Mouse (Mus musculus) heart, embryonic 11.5 days (tissue): ENCODE results near the gene Oosp2. TPM values are rescaled to one million over a fixed set of nuclear protein-coding genes. Genes with fewer than 3 reads are reported as not detected.

Source experiments
- ATAC-seq: fragments of 200-750 bp; cut with Nextera tagmentation; replicated peaks from 2 replicates; pipeline ENCODE4 v1.8.0; 2017; ENCODE audit warnings: moderate library complexity; ENCODE audit not compliant: insufficient number of reproducible peaks, low FRiP score, low TSS enrichment
- H3K27ac ChIP-seq: fragments of 300-500 bp; sonication (generic); 2 replicates; pipeline ENCODE4 v1.5.1; 2014; ENCODE audit warnings: mild to moderate bottlenecking, low read depth, low read length
- H3K27me3 ChIP-seq: fragments of 300-500 bp; sonication (generic); 2 replicates; pipeline ENCODE4 v1.6.1; 2014; ENCODE audit warnings: mild to moderate bottlenecking, low read length, mixed read lengths; ENCODE audit not compliant: control insufficient read depth, insufficient read depth
- H3K36me3 ChIP-seq: fragments of 300-500 bp; sonication (generic); 2 replicates; pipeline ENCODE4 v1.6.1; 2014; ENCODE audit warnings: mild to moderate bottlenecking, low read length, moderate library complexity, mixed read lengths; ENCODE audit not compliant: control insufficient read depth, insufficient read depth
- H3K4me1 ChIP-seq: fragments of 300-500 bp; sonication (generic); 2 replicates; pipeline ENCODE4 v1.6.1; 2014; ENCODE audit warnings: low read length; ENCODE audit not compliant: control insufficient read depth, insufficient read depth
- H3K4me2 ChIP-seq: fragments of 300-500 bp; sonication (generic); 2 replicates; pipeline ENCODE4 v1.6.1; 2014; ENCODE audit warnings: mild to moderate bottlenecking, moderate library complexity
- H3K4me3 ChIP-seq: fragments of 300-500 bp; sonication (generic); 2 replicates; pipeline ENCODE4 v1.5.1; 2014; ENCODE audit warnings: low read depth, low read length
- H3K9ac ChIP-seq: fragments of 300-500 bp; sonication (generic); 2 replicates; pipeline ENCODE4 v1.6.1; 2014; ENCODE audit warnings: mild to moderate bottlenecking, low read depth, low read length, moderate library complexity
- H3K9me3 ChIP-seq: fragments of 300-500 bp; sonication (generic); replicated peaks from 2 replicates; pipeline ENCODE4 v1.6.1; 2016; ENCODE audit warnings: low read length; ENCODE audit not compliant: control insufficient read depth
- WGBS: fragments of 180-500 bp; shearing (Covaris S2); extraction: QIAGEN DNeasy Blood & Tissue Kit; methylation state at CpG from one replicate; pipeline ENCODE4 v1.1.7; 2014; ENCODE audit not compliant: insufficient replicate concordance; 5-methylcytosine and 5-hydroxymethylcytosine counted together
- polyA plus RNA-seq: library from polyadenylated mRNA; unstranded; fragments of >200 nt; fragmentation: Nextera tagmentation; extraction: Ambion mirVana; gene quantifications from 2 replicates; pipeline ENCODE4 v1.2.1, GENCODE M21; 2014

Gene Oosp2
- polyA plus RNA-seq, 1 experiment from 2014 or later = not detected

- Histone ChIP-seq H3K9ac (no peak within 1 kb of the TSS), H3K36me3 (no peaks in the 10 kb centered on the region), H3K4me1 (no peaks in the 10 kb centered on the region), H3K27ac (no peak within 1 kb of the TSS), H3K27me3 (no peaks in the 10 kb centered on the region), H3K9me3 (no peaks in the 10 kb centered on the region), H3K4me3 (no peak within 1 kb of the TSS), H3K4me2 (no peak within 1 kb of the TSS)
- WGBS = 69% methylated on average over 1 of the region's 1 CpGs
- ATAC-seq = no peak
Measured at GRCm38 (mm10) chr19:11640732-11641131, 19.6 kb downstream of the Oosp2 start, which contains the start of gene Ms4a3. Gene Ms4a3 (minus strand): TSS chr19:11640851.

GRCm38 (mm10) chr19:11639038-11639437 lies 21.3 kb downstream of the Oosp2 start:
- Histone ChIP-seq H3K4me3 (no peak overlapping the region), H3K4me2 (no peak overlapping the region), H3K27ac (no peak overlapping the region), H3K36me3 (no peaks in the 10 kb centered on the region), H3K9ac (no peak overlapping the region), H3K27me3 (no peaks in the 10 kb centered on the region), H3K4me1 (no peaks in the 10 kb centered on the region), H3K9me3 (no peaks in the 10 kb centered on the region)
- WGBS = 59% methylated on average over 4 of the region's 4 CpGs
- ATAC-seq = no peak

- no peak for ATAC-seq
- no peak overlapping the region for H3K27ac ChIP-seq
- no peaks in the 10 kb centered on the region for H3K36me3 ChIP-seq
- WGBS = 48% methylated on average over 5 of the region's 5 CpGs
- H3K4me2 ChIP-seq = no peak overlapping the region
- H3K9ac ChIP-seq = no peak overlapping the region
- H3K9me3 ChIP-seq = no peaks in the 10 kb centered on the region
- no peak overlapping the region for H3K4me3 ChIP-seq
- H3K4me1 ChIP-seq = no peaks in the 10 kb centered on the region
- H3K27me3 ChIP-seq = no peaks in the 10 kb centered on the region
Measured at GRCm38 (mm10) chr19:11635572-11635971, 24.8 kb downstream of the Oosp2 start.

DNA sequence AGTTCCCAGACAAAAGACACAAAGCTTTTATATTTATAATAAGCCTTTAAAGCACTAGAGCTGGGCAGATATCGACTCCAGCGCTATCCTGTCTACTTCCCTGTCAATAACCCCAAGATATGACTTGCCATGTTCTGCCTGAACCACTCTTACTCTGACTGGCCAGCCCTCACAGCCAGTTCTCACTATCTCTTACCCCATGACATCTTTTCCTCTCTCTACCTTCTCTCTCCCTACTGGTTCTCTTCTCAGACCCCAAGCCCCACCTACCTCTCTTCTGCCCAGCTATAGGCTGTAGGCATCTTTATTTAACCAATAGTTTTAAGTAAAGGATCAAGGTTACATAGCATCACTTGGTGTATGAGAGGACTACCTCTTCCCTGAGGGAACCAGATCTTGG lies 26.0 kb downstream of the Oosp2 start:
- 59% methylated on average over 2 of the region's 2 CpGs for WGBS
- H3K9me3 ChIP-seq = no peaks in the 10 kb centered on the region
- no peak overlapping the region for H3K27ac ChIP-seq
- H3K4me1 ChIP-seq = no peaks in the 10 kb centered on the region
- no peaks in the 10 kb centered on the region for H3K27me3 ChIP-seq
- no peak overlapping the region for H3K4me3 ChIP-seq
- no peak overlapping the region for H3K4me2 ChIP-seq
- H3K9ac ChIP-seq = no peak overlapping the region
- no peaks in the 10 kb centered on the region for H3K36me3 ChIP-seq
- ATAC-seq = no peak

GRCm38 (mm10) chr19:11633732-11634131 lies 26.6 kb downstream of the Oosp2 start:
- Histone ChIP-seq H3K4me1 (no peaks in the 10 kb centered on the region), H3K27me3 (no peaks in the 10 kb centered on the region), H3K4me2 (no peak overlapping the region), H3K27ac (no peak overlapping the region), H3K36me3 (no peaks in the 10 kb centered on the region), H3K9me3 (no peaks in the 10 kb centered on the region), H3K4me3 (no peak overlapping the region), H3K9ac (no peak overlapping the region)
- WGBS = 76% methylated on average over 1 of the region's 1 CpGs
- no peak for ATAC-seq

DNA sequence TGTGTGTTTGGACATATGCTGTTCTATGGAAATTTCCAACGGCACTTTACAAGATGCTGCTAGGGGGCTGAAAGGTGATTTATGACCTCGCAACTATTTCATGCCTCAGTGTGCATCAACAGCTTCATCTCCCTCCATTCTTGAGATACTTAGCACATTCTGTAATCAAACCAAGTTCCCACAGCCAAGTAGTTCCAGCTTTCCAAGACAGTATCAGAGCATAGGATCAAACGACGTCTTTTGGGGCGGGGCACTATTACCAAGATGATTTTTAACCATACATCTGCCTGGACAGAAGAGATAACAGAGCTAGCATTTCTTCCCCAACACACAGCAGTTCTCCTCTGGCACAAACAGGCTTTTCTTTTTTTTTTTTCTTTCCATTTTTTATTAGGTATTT lies 35.1 kb downstream of the Oosp2 start:
- no peaks in the 10 kb centered on the region for H3K27me3 ChIP-seq
- H3K27ac ChIP-seq = no peak overlapping the region
- ATAC-seq = no peak
- no peak overlapping the region for H3K4me3 ChIP-seq
- H3K9me3 ChIP-seq = no peaks in the 10 kb centered on the region
- H3K36me3 ChIP-seq = no peaks in the 10 kb centered on the region
- WGBS = 66% methylated on average over 5 of the region's 5 CpGs
- no peak overlapping the region for H3K9ac ChIP-seq
- no peaks in the 10 kb centered on the region for H3K4me1 ChIP-seq
- no peak overlapping the region for H3K4me2 ChIP-seq

DNA sequence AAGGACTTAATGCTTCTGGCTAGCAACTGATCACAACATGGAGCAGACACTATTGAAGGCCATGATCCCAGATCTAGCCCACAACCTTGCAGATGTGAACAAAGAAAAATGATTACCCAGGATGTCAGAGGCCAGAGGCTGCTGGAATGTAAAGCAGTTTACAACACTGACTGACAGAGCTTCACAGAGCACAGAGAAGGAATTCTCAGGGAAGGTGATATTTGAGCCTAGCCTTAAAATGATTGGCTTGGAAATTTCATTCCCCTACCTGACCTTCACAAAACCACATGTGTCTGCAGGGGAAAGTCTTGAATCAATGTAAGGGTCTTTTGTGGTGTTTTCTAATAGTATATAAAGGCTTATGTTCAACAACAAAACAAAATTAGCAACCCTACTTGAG lies 35.6 kb downstream of the Oosp2 start:
- H3K9me3 ChIP-seq = no peaks in the 10 kb centered on the region
- H3K4me2 ChIP-seq = no peak overlapping the region
- no peaks in the 10 kb centered on the region for H3K27me3 ChIP-seq
- no peak overlapping the region for H3K4me3 ChIP-seq
- H3K36me3 ChIP-seq = no peaks in the 10 kb centered on the region
- no peaks in the 10 kb centered on the region for H3K4me1 ChIP-seq
- H3K27ac ChIP-seq = no peak overlapping the region
- H3K9ac ChIP-seq = no peak overlapping the region
- no peak for ATAC-seq

DNA sequence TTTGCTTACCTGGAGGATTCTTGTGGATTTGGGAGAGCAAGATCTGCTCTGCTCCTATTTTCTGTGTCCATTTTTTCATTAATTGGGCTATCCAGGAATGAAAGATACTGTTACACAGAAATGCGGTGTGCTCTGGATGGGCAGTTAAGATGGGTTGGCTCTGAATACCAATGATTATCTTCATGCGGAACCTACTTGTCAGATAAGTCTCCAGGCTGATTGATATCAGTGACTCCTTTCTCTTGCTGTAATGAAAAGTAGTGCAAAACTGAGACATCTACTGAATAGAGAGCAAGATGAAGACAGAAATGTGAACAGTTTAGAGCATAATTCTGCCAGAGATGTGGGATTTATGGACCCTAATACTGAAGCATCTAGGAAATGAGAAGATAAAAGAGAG lies 36.8 kb downstream of the Oosp2 start, which contains the start of gene Ms4a2:
Gene Ms4a2, minus strand, starts transcription at position 169 of the 400 bp plus-strand sequence.
- no peak for ATAC-seq
- H3K9ac ChIP-seq = no peak within 1 kb of the TSS
- no peak within 1 kb of the TSS for H3K27ac ChIP-seq
- WGBS = 75% methylated on average over 2 of the region's 2 CpGs
- H3K27me3 ChIP-seq = no peaks in the 10 kb centered on the region
- no peaks in the 10 kb centered on the region for H3K36me3 ChIP-seq
- H3K4me3 ChIP-seq = no peak within 1 kb of the TSS
- H3K4me2 ChIP-seq = no peak within 1 kb of the TSS
- H3K9me3 ChIP-seq = no peaks in the 10 kb centered on the region
- H3K4me1 ChIP-seq = no peaks in the 10 kb centered on the region

- H3K27ac ChIP-seq = no peak overlapping the region
- no peaks in the 10 kb centered on the region for H3K4me1 ChIP-seq
- H3K4me3 ChIP-seq = no peak overlapping the region
- H3K9me3 ChIP-seq = no peaks in the 10 kb centered on the region
- no peak overlapping the region for H3K4me2 ChIP-seq
- H3K9ac ChIP-seq = no peak overlapping the region
- ATAC-seq = no peak
- no peaks in the 10 kb centered on the region for H3K27me3 ChIP-seq
- H3K36me3 ChIP-seq = no peaks in the 10 kb centered on the region
Measured at GRCm38 (mm10) chr19:11617983-11618382, 42.4 kb downstream of the Oosp2 start.
